Mouse (Mus musculus): ENCODE data around the gene Atg2b. TPM values are rescaled to one million over a fixed set of nuclear protein-coding genes. Genes with fewer than 3 reads are reported as not detected.
A peak's percentile ranks its signal among the peaks of the same experiment; 100 is the strongest.

The Atg2b gene
- polyA plus RNA-seq, 1 experiment from 2014 or later: 11.1 TPM

GRCm38 (mm10) chr12:105592361-105592761 is 92.7 kb downstream of the Atg2b start:
- no peak overlapping the region for H3K4me3 ChIP-seq (replicated peaks; ENCODE audit: low read length)
- ATAC-seq (ENCODE audit: insufficient read depth, low FRiP score): no peak
- no peaks in the 10 kb centered on the region for H3K9me3 ChIP-seq (replicated peaks; ENCODE audit: control insufficient read depth, low read length)
- H3K4me2 ChIP-seq (ENCODE audit: low read depth, low read length): no peak overlapping the region
- H3K27ac ChIP-seq (ENCODE audit: low read length): no peak overlapping the region
- H3K36me3 ChIP-seq (ENCODE audit: control insufficient read depth, insufficient read depth, low read length): no peaks in the 10 kb centered on the region
- H3K9ac ChIP-seq (ENCODE audit: low read length): no peak overlapping the region
- H3K4me1 ChIP-seq (ENCODE audit: control insufficient read depth, insufficient read depth, low read length): no peaks in the 10 kb centered on the region
- 95% methylated on average over 23 of the region's 23 CpGs for WGBS
- H3K27me3 ChIP-seq (ENCODE audit: control insufficient read depth, insufficient read depth, low read length): no peaks in the 10 kb centered on the region

GRCm38 (mm10) chr12:105590786-105591185 is 94.2 kb downstream of the Atg2b start:
- Histone ChIP-seq H3K4me3 (replicated peaks; ENCODE audit: low read length) (no peak overlapping the region), H3K27me3 (ENCODE audit: control insufficient read depth, insufficient read depth, low read length) (no peaks in the 10 kb centered on the region), H3K9me3 (replicated peaks; ENCODE audit: control insufficient read depth, low read length) (no peaks in the 10 kb centered on the region), H3K36me3 (ENCODE audit: control insufficient read depth, insufficient read depth, low read length) (no peaks in the 10 kb centered on the region), H3K9ac (ENCODE audit: low read length) (no peak overlapping the region), H3K27ac (ENCODE audit: low read length) (no peak overlapping the region), H3K4me2 (ENCODE audit: low read depth, low read length) (no peak overlapping the region), H3K4me1 (ENCODE audit: control insufficient read depth, insufficient read depth, low read length) (no peaks in the 10 kb centered on the region)
- 82% methylated on average over 7 of the region's 7 CpGs for WGBS
- no peak for ATAC-seq (ENCODE audit: insufficient read depth, low FRiP score)

GRCm38 (mm10) chr12:105587526-105587925 is 97.5 kb downstream of the Atg2b start:
- Histone ChIP-seq H3K4me2 (ENCODE audit: low read depth, low read length) (no peak overlapping the region), H3K9ac (ENCODE audit: low read length) (no peak overlapping the region), H3K9me3 (replicated peaks; ENCODE audit: control insufficient read depth, low read length) (no peaks in the 10 kb centered on the region), H3K4me1 (ENCODE audit: control insufficient read depth, insufficient read depth, low read length) (peaks cover 23% of the 10 kb centered on the region), H3K27ac (ENCODE audit: low read length) (no peak overlapping the region), H3K4me3 (replicated peaks; ENCODE audit: low read length) (no peak overlapping the region), H3K27me3 (ENCODE audit: control insufficient read depth, insufficient read depth, low read length) (no peaks in the 10 kb centered on the region), H3K36me3 (ENCODE audit: control insufficient read depth, insufficient read depth, low read length) (no peaks in the 10 kb centered on the region)
- WGBS: 80% methylated on average over 8 of the region's 8 CpGs
- no peak for ATAC-seq (ENCODE audit: insufficient read depth, low FRiP score)

GRCm38 (mm10) chr12:105584851-105585250 is 100.2 kb downstream of the Atg2b start:
- 18% methylated on average over 12 of the region's 12 CpGs for WGBS
- H3K4me2 ChIP-seq (ENCODE audit: low read depth, low read length): no peak overlapping the region
- no peak overlapping the region for H3K9ac ChIP-seq (ENCODE audit: low read length)

GRCm38 (mm10) chr12:105583484-105583883 is 101.5 kb downstream of the Atg2b start:
- Histone ChIP-seq H3K4me3 (replicated peaks; ENCODE audit: low read length) (no peak overlapping the region), H3K4me1 (ENCODE audit: control insufficient read depth, insufficient read depth, low read length) (peaks cover 29% of the 10 kb centered on the region), H3K9ac (ENCODE audit: low read length) (peak overlapping the region; percentile 4; the same call in 1 of the 2 replicates), H3K4me2 (ENCODE audit: low read depth, low read length) (peak overlapping the region; percentile 29; the same call in 1 of the 2 replicates), H3K27ac (ENCODE audit: low read length) (peak overlapping the region; percentile 50), H3K36me3 (ENCODE audit: control insufficient read depth, insufficient read depth, low read length) (no peaks in the 10 kb centered on the region), H3K27me3 (ENCODE audit: control insufficient read depth, insufficient read depth, low read length) (no peaks in the 10 kb centered on the region), H3K9me3 (replicated peaks; ENCODE audit: control insufficient read depth, low read length) (no peaks in the 10 kb centered on the region)
- 14% methylated on average over 2 of the region's 2 CpGs for WGBS
- ATAC-seq (ENCODE audit: insufficient read depth, low FRiP score): peak; percentile 67; the same call in 1 of the 2 replicates

More at GRCm38 (mm10) chr12:105584851-105585250, 100.2 kb downstream of the Atg2b start:
- no peaks in the 10 kb centered on the region for H3K27me3 ChIP-seq (ENCODE audit: control insufficient read depth, insufficient read depth, low read length)
- H3K4me1 ChIP-seq (ENCODE audit: control insufficient read depth, insufficient read depth, low read length): peaks cover 24% of the 10 kb centered on the region
- H3K27ac ChIP-seq (ENCODE audit: low read length): no peak overlapping the region
- H3K4me3 ChIP-seq (replicated peaks; ENCODE audit: low read length): no peak overlapping the region
- 0 out of 2 replicates have a peak, but pooled peaks have one; percentile 43 for ATAC-seq (ENCODE audit: insufficient read depth, low FRiP score)
- no peaks in the 10 kb centered on the region for H3K9me3 ChIP-seq (replicated peaks; ENCODE audit: control insufficient read depth, low read length)
- H3K36me3 ChIP-seq (ENCODE audit: control insufficient read depth, insufficient read depth, low read length): no peaks in the 10 kb centered on the region

- Histone ChIP-seq H3K9ac (ENCODE audit: low read length) (no peak overlapping the region), H3K4me2 (ENCODE audit: low read depth, low read length) (no peak overlapping the region), H3K36me3 (ENCODE audit: control insufficient read depth, insufficient read depth, low read length) (no peaks in the 10 kb centered on the region), H3K4me1 (ENCODE audit: control insufficient read depth, insufficient read depth, low read length) (peaks cover 29% of the 10 kb centered on the region), H3K27me3 (ENCODE audit: control insufficient read depth, insufficient read depth, low read length) (no peaks in the 10 kb centered on the region), H3K27ac (ENCODE audit: low read length) (peak overlapping the region; percentile 50), H3K9me3 (replicated peaks; ENCODE audit: control insufficient read depth, low read length) (no peaks in the 10 kb centered on the region), H3K4me3 (replicated peaks; ENCODE audit: low read length) (no peak overlapping the region)
- no peak for ATAC-seq (ENCODE audit: insufficient read depth, low FRiP score)
- 59% methylated on average over 9 of the region's 9 CpGs for WGBS
Measured at GRCm38 (mm10) chr12:105582486-105582885, 102.5 kb downstream of the Atg2b start.

- H3K36me3 ChIP-seq (ENCODE audit: control insufficient read depth, insufficient read depth, low read length): no peaks in the 10 kb centered on the region
- peaks cover 29% of the 10 kb centered on the region for H3K4me1 ChIP-seq (ENCODE audit: control insufficient read depth, insufficient read depth, low read length)
- no peak for ATAC-seq (ENCODE audit: insufficient read depth, low FRiP score)
- H3K27ac ChIP-seq (ENCODE audit: low read length): no peak overlapping the region
- H3K4me3 ChIP-seq (replicated peaks; ENCODE audit: low read length): no peak overlapping the region
- no peak overlapping the region for H3K4me2 ChIP-seq (ENCODE audit: low read depth, low read length)
- no peaks in the 10 kb centered on the region for H3K9me3 ChIP-seq (replicated peaks; ENCODE audit: control insufficient read depth, low read length)
- no peak overlapping the region for H3K9ac ChIP-seq (ENCODE audit: low read length)
- WGBS: 68% methylated on average over 17 of the region's 17 CpGs
- H3K27me3 ChIP-seq (ENCODE audit: control insufficient read depth, insufficient read depth, low read length): no peaks in the 10 kb centered on the region
Measured at GRCm38 (mm10) chr12:105580490-105580889, 104.5 kb downstream of the Atg2b start.

- 80% methylated on average over 4 of the region's 4 CpGs for WGBS
- Histone ChIP-seq H3K36me3 (ENCODE audit: control insufficient read depth, insufficient read depth, low read length) (no peaks in the 10 kb centered on the region), H3K4me2 (ENCODE audit: low read depth, low read length) (no peak overlapping the region), H3K4me3 (replicated peaks; ENCODE audit: low read length) (no peak overlapping the region), H3K9ac (ENCODE audit: low read length) (no peak overlapping the region), H3K27me3 (ENCODE audit: control insufficient read depth, insufficient read depth, low read length) (no peaks in the 10 kb centered on the region), H3K9me3 (replicated peaks; ENCODE audit: control insufficient read depth, low read length) (no peaks in the 10 kb centered on the region), H3K4me1 (ENCODE audit: control insufficient read depth, insufficient read depth, low read length) (peaks cover 3% of the 10 kb centered on the region; the same call in 1 of the 2 replicates), H3K27ac (ENCODE audit: low read length) (no peak overlapping the region)
- no peak for ATAC-seq (ENCODE audit: insufficient read depth, low FRiP score)
Measured at GRCm38 (mm10) chr12:105574356-105574755, 110.7 kb downstream of the Atg2b start.

- Histone ChIP-seq H3K9ac (ENCODE audit: low read length) (no peak overlapping the region), H3K4me1 (ENCODE audit: control insufficient read depth, insufficient read depth, low read length) (peaks cover 3% of the 10 kb centered on the region; the same call in 1 of the 2 replicates), H3K27me3 (ENCODE audit: control insufficient read depth, insufficient read depth, low read length) (no peaks in the 10 kb centered on the region), H3K36me3 (ENCODE audit: control insufficient read depth, insufficient read depth, low read length) (no peaks in the 10 kb centered on the region), H3K9me3 (replicated peaks; ENCODE audit: control insufficient read depth, low read length) (no peaks in the 10 kb centered on the region), H3K4me2 (ENCODE audit: low read depth, low read length) (no peak overlapping the region), H3K27ac (ENCODE audit: low read length) (peak overlapping the region; percentile 10; the same call in 1 of the 2 replicates), H3K4me3 (replicated peaks; ENCODE audit: low read length) (no peak overlapping the region)
- ATAC-seq (ENCODE audit: insufficient read depth, low FRiP score): no peak
- WGBS: 69% methylated on average over 2 of the region's 2 CpGs
Measured at GRCm38 (mm10) chr12:105572622-105573021, 112.4 kb downstream of the Atg2b start.
